Mouse (Mus musculus) ES-E14 (cell line): ENCODE results near the gene 2310061I04Rik. TPM values are rescaled to one million over a fixed set of nuclear protein-coding genes. Genes with fewer than 3 reads are reported as not detected.

Experiments
- DNase-seq: peaks from one replicate; pipeline ENCODE4 v3.0.0-alpha.2; 2013; ENCODE audit warnings: low read depth, low spot score
- H3K27ac ChIP-seq: 2 replicates; pipeline ENCODE4 v1.5.1; 2012; ENCODE audit warnings: low read depth, mild to moderate bottlenecking, low read length, moderate library complexity, mixed read lengths; ENCODE audit not compliant: poor library complexity, insufficient read depth, severe bottlenecking
- H3K36me3 ChIP-seq: 2 replicates; pipeline ENCODE4 v1.6.1; 2012; ENCODE audit warnings: mild to moderate bottlenecking, low read length, moderate library complexity, mixed read lengths; ENCODE audit not compliant: control insufficient read depth, poor library complexity, insufficient read depth, severe bottlenecking
- H3K4me1 ChIP-seq, 2 experiments: fragments of 150-350 bp in 1 of 2; sonication (generic) in 1 of 2; 2 replicates each; pipeline ENCODE4 v1.6.1; 2012; ENCODE audit warnings: low read length in 2 of 2, mild to moderate bottlenecking in 1 of 2, mixed read lengths in 1 of 2; ENCODE audit not compliant: control insufficient read depth in 2 of 2, insufficient read depth in 2 of 2, poor library complexity in 1 of 2
- H3K4me3 ChIP-seq, 2 experiments: fragments of 150-350 bp in 1 of 2; sonication (generic) in 1 of 2; 2 replicates each; pipeline ENCODE4 v1.5.1; 2012; ENCODE audit warnings: low read length in 2 of 2, low read depth in 1 of 2, mild to moderate bottlenecking in 1 of 2, mixed read lengths in 1 of 2; ENCODE audit not compliant: insufficient read depth in 1 of 2, poor library complexity in 1 of 2, severe bottlenecking in 1 of 2
- H3K9ac ChIP-seq: 2 replicates; pipeline ENCODE4 v1.6.1; 2012; ENCODE audit warnings: low read depth, mild to moderate bottlenecking, low read length, mixed read lengths; ENCODE audit not compliant: poor library complexity, insufficient read depth, severe bottlenecking
- H3K9me3 ChIP-seq: fragments of 150-350 bp; sonication (generic); 2 replicates; pipeline ENCODE4 v1.6.1; 2012; ENCODE audit warnings: low read depth, mild to moderate bottlenecking, low read length; ENCODE audit not compliant: control insufficient read depth, insufficient read depth
- CHD2 ChIP-seq: IDR thresholded peaks from 2 replicates; pipeline ENCODE4 v1.6.1; 2014; ENCODE audit warnings: mild to moderate bottlenecking, low read depth, low read length, inconsistent platforms
- HCFC1 ChIP-seq: IDR thresholded peaks from 2 replicates; pipeline ENCODE4 v1.6.1; 2012; ENCODE audit warnings: low read length, inconsistent platforms, borderline replicate concordance; ENCODE audit not compliant: insufficient read depth
- MAFK ChIP-seq: IDR thresholded peaks from 2 replicates; pipeline ENCODE4 v1.6.1; 2014; ENCODE audit warnings: mild to moderate bottlenecking, low read depth, low read length, inconsistent platforms; ENCODE audit not compliant: insufficient read depth
- ZC3H11A ChIP-seq: IDR thresholded peaks from 2 replicates; pipeline ENCODE4 v1.6.1; 2012; ENCODE audit warnings: low read depth, mild to moderate bottlenecking, inconsistent platforms, low read length, borderline replicate concordance
- ZNF384 ChIP-seq: IDR thresholded peaks from 2 replicates; pipeline ENCODE4 v1.6.1; 2012; ENCODE audit warnings: low read depth, low read length, inconsistent platforms
- in situ Hi-C, 2 experiments: fragments of 600-800 bp; cut with MboI; formaldehyde crosslinking; loops; one replicate each; pipeline ENCODE4 v1.15.1; 2025; ENCODE audit warnings: low sequenced_read_pairs in 2 of 2, inconsistent platforms in 1 of 2; ENCODE audit not compliant: unreplicated experiment in 2 of 2
- total RNA-seq: library from RNA; depleted of rRNA; stranded (reverse); fragments of 300-350 nt; gene quantifications from 2 replicates; pipeline ENCODE4 v1.2.3, GENCODE M21; 2012

The 2310061I04Rik gene
- total RNA-seq, 1 experiment = 13.6 TPM

DNA sequence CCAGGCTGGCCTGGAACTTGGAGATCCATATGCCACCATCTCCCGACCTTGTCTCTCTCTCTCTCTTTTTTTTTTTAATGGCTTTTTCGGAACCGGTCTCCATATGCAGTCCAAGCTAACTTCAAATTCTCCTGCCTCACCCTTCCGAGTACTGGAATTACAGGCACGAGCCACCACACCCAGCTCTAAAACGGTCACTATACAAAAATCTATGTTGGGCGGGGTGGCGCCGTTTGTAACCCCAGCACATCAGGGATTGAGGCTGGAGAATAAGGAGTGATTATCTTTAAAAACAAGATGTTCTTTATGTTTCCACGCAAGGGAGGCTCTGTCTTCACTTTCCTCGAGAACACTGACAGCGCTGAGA, 36.4 kb downstream of the 2310061I04Rik start:
- TF ChIP-seq CHD2 = no peak
- TF ChIP-seq MAFK = no peak
- Histone ChIP-seq H3K4me1 (peaks cover 2 to 19% of the 10 kb centered on the region in 2 experiments; a peak in 2 of 4 replicates), H3K36me3 (peaks cover 18% of the 10 kb centered on the region), H3K27ac (peak overlapping the region; percentile 37; the same call in 1 of the 2 replicates), H3K9ac (peak overlapping the region; percentile 91), H3K4me3 (peak overlapping the region; percentile 91 to 96), H3K9me3 (no peaks in the 10 kb centered on the region)
- no peak for DNase-seq
- in situ Hi-C loops = no loop called here

DNA sequence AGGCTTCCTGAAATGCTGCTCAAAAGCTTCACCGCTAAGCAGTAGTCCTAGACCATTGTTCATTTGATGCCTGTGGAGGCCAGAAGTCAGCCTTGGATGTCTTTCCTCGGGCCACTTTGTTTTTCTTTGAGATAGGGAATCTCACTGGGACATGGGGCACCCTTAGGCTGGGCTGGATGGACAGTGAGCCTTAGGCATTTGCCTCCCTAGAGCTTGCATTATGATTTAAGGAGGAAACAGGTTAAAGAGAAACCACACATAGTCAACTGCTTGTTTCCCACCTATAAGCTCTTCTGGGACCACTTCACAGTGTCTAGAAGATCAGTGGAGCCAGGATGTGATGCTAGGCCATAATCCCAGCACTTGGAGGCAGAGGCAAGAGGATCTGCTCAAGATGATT, 37.4 kb downstream of the 2310061I04Rik start:
- no peak for DNase-seq
- no peak overlapping the region for H3K9ac ChIP-seq
- H3K27ac ChIP-seq = no peak overlapping the region
- in situ Hi-C loops = no loop called here
- no peaks in the 10 kb centered on the region for H3K9me3 ChIP-seq
- H3K36me3 ChIP-seq = peaks cover 23% of the 10 kb centered on the region
- H3K4me1 ChIP-seq = peaks cover 2 to 17% of the 10 kb centered on the region in 2 experiments; a peak in 2 of 4 replicates
- no peak overlapping the region for H3K4me3 ChIP-seq
- no peak for TF ChIP-seq HCFC1
- no peak for TF ChIP-seq MAFK
- TF ChIP-seq CHD2 = no peak
- no peak for TF ChIP-seq ZNF384
- TF ChIP-seq ZC3H11A = no peak

DNA sequence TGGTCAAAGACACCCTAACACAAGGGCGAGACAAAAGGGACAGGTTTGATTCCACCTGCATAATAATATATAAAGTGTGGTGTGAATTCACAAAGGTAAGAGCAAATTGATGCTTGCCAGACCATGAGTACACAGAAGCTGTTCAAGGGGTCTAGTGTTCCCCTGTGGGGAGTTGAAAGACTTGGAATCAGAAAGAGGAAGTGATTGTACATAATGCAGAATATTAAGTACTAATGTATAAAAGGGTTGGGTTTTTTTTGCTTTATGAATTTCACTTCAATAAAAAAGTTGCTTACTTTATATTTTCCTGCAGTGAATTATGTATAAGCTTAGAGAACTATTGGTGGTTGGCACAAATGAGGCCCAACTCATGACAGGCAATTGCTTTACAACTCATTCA, 37.9 kb downstream of the 2310061I04Rik start:
- in situ Hi-C loops = no loop called here
- Histone ChIP-seq H3K36me3 (peaks cover 27% of the 10 kb centered on the region), H3K4me3 (no peak overlapping the region), H3K27ac (no peak overlapping the region), H3K4me1 (peaks cover 0 to 16% of the 10 kb centered on the region in 2 experiments; a peak in 2 of 4 replicates), H3K9me3 (no peaks in the 10 kb centered on the region), H3K9ac (no peak overlapping the region)
- DNase-seq = no peak
- TF ChIP-seq ZC3H11A = no peak

DNA sequence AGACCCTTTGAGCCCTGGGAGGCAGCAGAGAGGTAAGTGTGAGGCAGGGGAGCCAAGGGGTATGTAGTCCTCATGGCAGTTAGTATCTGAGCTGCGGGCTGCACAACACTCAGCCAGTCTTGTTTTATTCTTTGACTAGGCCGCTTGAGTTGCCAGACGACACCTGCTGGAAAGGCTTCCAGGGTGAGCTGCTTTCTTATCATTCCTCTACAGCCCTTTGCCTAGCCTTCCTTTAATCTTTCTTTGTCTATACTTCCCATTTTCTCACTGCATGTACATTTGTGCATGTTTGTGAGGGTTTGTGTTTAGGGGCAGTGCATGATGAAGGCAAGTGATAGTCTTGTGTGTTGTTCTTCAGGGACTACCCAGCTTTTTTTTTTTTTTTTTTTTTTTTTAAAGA, 46.3 kb downstream of the 2310061I04Rik start:
- H3K4me1 ChIP-seq = peaks cover 0 to 4% of the 10 kb centered on the region in 2 experiments; a peak in 1 of 4 replicates
- in situ Hi-C loops = no loop called here
- no peaks in the 10 kb centered on the region for H3K9me3 ChIP-seq
- no peak overlapping the region for H3K27ac ChIP-seq
- DNase-seq = no peak
- peaks cover 66% of the 10 kb centered on the region for H3K36me3 ChIP-seq
- TF ChIP-seq HCFC1 (no peak), MAFK (no peak), CHD2 (no peak), ZC3H11A (no peak), ZNF384 (no peak)
- H3K9ac ChIP-seq = no peak overlapping the region
- H3K4me3 ChIP-seq = no peak overlapping the region

DNA sequence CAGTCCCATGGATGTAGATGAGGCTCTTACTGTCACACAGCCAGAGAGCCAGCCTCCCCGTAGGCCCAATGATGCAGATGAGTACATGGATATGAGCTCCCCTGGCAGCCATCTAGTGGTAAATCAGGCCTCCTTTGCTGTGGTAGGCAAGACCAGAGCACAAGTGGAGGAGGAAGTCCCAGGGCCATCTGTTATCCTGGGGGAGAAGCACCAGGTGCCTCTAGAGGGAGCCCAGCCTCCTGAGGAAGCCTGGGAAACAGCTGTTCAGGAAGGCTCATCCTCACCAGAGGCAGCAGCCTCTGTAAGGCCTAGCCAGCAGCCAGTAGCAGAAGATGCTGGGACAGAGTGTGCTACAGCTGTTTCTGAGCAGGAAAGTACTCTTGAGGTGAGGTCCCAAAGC, 49.1 kb downstream of the 2310061I04Rik start:
- no peaks in the 10 kb centered on the region; a peak in 1 of 4 replicates for H3K4me1 ChIP-seq
- no peak overlapping the region for H3K27ac ChIP-seq
- H3K4me3 ChIP-seq = no peak overlapping the region
- in situ Hi-C loops = no loop called here
- H3K9ac ChIP-seq = no peak overlapping the region
- no peaks in the 10 kb centered on the region for H3K9me3 ChIP-seq
- no peak for DNase-seq
- peaks cover 53% of the 10 kb centered on the region for H3K36me3 ChIP-seq
- TF ChIP-seq MAFK = no peak
- no peak for TF ChIP-seq ZC3H11A
- TF ChIP-seq CHD2 = no peak
- no peak for TF ChIP-seq ZNF384
- no peak for TF ChIP-seq HCFC1
